Mouse (Mus musculus) E14TG2a.4 (cell line): ENCODE measurements around the gene Kdr.

Source experiments
- CTCF ChIP-seq: conservative IDR thresholded peaks from 2 replicates; pipeline ENCODE4 v1.5.1; 2014; ENCODE audit warnings: low read length
- NANOG ChIP-seq: IDR thresholded peaks from 2 replicates; pipeline ENCODE4 v1.6.1; 2014; ENCODE audit warnings: borderline replicate concordance, low read length, mixed read lengths
- POU5F1 ChIP-seq: IDR thresholded peaks from 2 replicates; pipeline ENCODE4 v1.6.1; 2014; ENCODE audit warnings: low read length, borderline replicate concordance

GRCm38 (mm10) chr5:75959809-75960208 lies 18.4 kb downstream of the Kdr start:
- TF ChIP-seq CTCF (no peak), NANOG (no peak), POU5F1 (no peak)
